Mouse (Mus musculus) CH12.LX (cell line): Measurements from ENCODE around the gene Sec24c. TPM values are rescaled to one million over a fixed set of nuclear protein-coding genes. Genes with fewer than 3 reads are reported as not detected.

Experiments used
- DNase-seq: peaks from one replicate; pipeline ENCODE4 v3.0.0-alpha.2; 2013; ENCODE audit errors: extremely low read depth
- H3K27ac ChIP-seq: 2 replicates; pipeline ENCODE4 v1.5.1; 2012; ENCODE audit warnings: low read depth, mild to moderate bottlenecking, control low read depth, moderate library complexity; ENCODE audit not compliant: insufficient read depth
- H3K27me3 ChIP-seq: replicated peaks from 2 replicates; pipeline ENCODE3; 2012; ENCODE audit warnings: inconsistent platforms
- H3K36me3 ChIP-seq, 2 experiments: replicated peaks in 1 of 2; 2 replicates each; pipeline versions ENCODE3 to v1.6.1; 2012; ENCODE audit warnings: inconsistent platforms in 1 of 2, low read length in 1 of 2, mild to moderate bottlenecking in 1 of 2, mixed read lengths in 1 of 2, moderate library complexity in 1 of 2; ENCODE audit not compliant: control insufficient read depth in 1 of 2, insufficient read depth in 1 of 2
- H3K4me1 ChIP-seq, 2 experiments: 2 replicates each; pipeline ENCODE4 v1.6.1; 2012; ENCODE audit warnings: inconsistent platforms in 1 of 2, moderate library complexity in 1 of 2; ENCODE audit not compliant: insufficient read depth in 2 of 2, control insufficient read depth in 1 of 2
- H3K4me2 ChIP-seq: 2 replicates; pipeline ENCODE4 v1.6.1; 2012; ENCODE audit warnings: low read depth, mild to moderate bottlenecking, control low read depth; ENCODE audit not compliant: poor library complexity, insufficient read depth, severe bottlenecking
- H3K4me3 ChIP-seq, 3 experiments: fragments of 150-350 bp in 1 of 3; sonication (generic) in 1 of 3; replicated peaks in 1 of 3; 2 replicates each; pipeline versions ENCODE3 to v1.5.1; 2011 to 2012; ENCODE audit warnings: low read depth in 2 of 3, low read length in 2 of 3, mild to moderate bottlenecking in 2 of 3, moderate library complexity in 2 of 3, control low read depth in 1 of 3, improper control_type of control experiment in 1 of 3, inconsistent platforms in 1 of 3, mixed read lengths in 1 of 3; ENCODE audit not compliant: poor library complexity in 1 of 3
- H3K79me2 ChIP-seq: replicated peaks from 2 replicates; pipeline ENCODE4 v1.6.1; 2012; ENCODE audit warnings: mild to moderate bottlenecking, moderate library complexity; ENCODE audit not compliant: control insufficient read depth, poor library complexity, insufficient read depth, severe bottlenecking; ENCODE audit errors: extremely low read depth
- H3K9ac ChIP-seq: 2 replicates; pipeline ENCODE4 v1.6.1; 2012; ENCODE audit warnings: low read depth, mild to moderate bottlenecking, control low read depth, moderate library complexity; ENCODE audit not compliant: insufficient read depth
- H3K9me3 ChIP-seq: replicated peaks from 2 replicates; pipeline ENCODE3; 2012; ENCODE audit warnings: low read length, inconsistent platforms, mixed read lengths
- BHLHE40 ChIP-seq: IDR thresholded peaks from 2 replicates; pipeline ENCODE4 v1.6.1; 2011; ENCODE audit warnings: mild to moderate bottlenecking, low read depth, low read length, improper control_type of control experiment
- CHD1 ChIP-seq: IDR thresholded peaks from 2 replicates; pipeline ENCODE4 v1.6.1; 2012; ENCODE audit warnings: low read depth, low read length, improper control_type of control experiment, inconsistent platforms
- CHD2 ChIP-seq: IDR thresholded peaks from 2 replicates; pipeline ENCODE4 v1.6.1; 2011; ENCODE audit warnings: low read length, improper control_type of control experiment
- E2F4 ChIP-seq: IDR thresholded peaks from 2 replicates; pipeline ENCODE4 v1.6.1; 2011; ENCODE audit warnings: low read depth, low read length, improper control_type of control experiment; ENCODE audit not compliant: insufficient replicate concordance
- ELF1 ChIP-seq: IDR thresholded peaks from 2 replicates; pipeline ENCODE4 v1.6.1; 2014; ENCODE audit warnings: low read depth, mild to moderate bottlenecking, inconsistent platforms, low read length, improper control_type of control experiment
- EP300 ChIP-seq: IDR thresholded peaks from 2 replicates; pipeline ENCODE4 v1.6.1; 2011; ENCODE audit warnings: low read length, improper control_type of control experiment
- ETS1 ChIP-seq: conservative IDR thresholded peaks from 2 replicates; pipeline ENCODE4 v1.6.1; 2012; ENCODE audit warnings: low read depth, mild to moderate bottlenecking, inconsistent platforms, low read length, improper control_type of control experiment, moderate library complexity
- GABPA ChIP-seq: IDR thresholded peaks from 2 replicates; pipeline ENCODE4 v1.6.1; 2012; ENCODE audit warnings: low read depth, low read length, improper control_type of control experiment, inconsistent platforms; ENCODE audit not compliant: insufficient replicate concordance
- HCFC1 ChIP-seq: IDR thresholded peaks from 2 replicates; pipeline ENCODE4 v1.6.1; 2012; ENCODE audit warnings: low read depth, mild to moderate bottlenecking, inconsistent platforms, low read length, improper control_type of control experiment
- IRF4 ChIP-seq: IDR thresholded peaks from 2 replicates; pipeline ENCODE4 v1.6.1; 2014; ENCODE audit warnings: low read depth, mild to moderate bottlenecking, inconsistent platforms, low read length, improper control_type of control experiment
- JUN ChIP-seq: IDR thresholded peaks from 2 replicates; pipeline ENCODE4 v1.6.1; 2011; ENCODE audit warnings: low read depth, mild to moderate bottlenecking, low read length, improper control_type of control experiment, moderate library complexity; ENCODE audit not compliant: insufficient read depth
- JUND ChIP-seq: conservative IDR thresholded peaks from 2 replicates; pipeline ENCODE4 v1.6.1; 2011; ENCODE audit warnings: low read depth, low read length, improper control_type of control experiment
- KAT2A ChIP-seq: IDR thresholded peaks from 2 replicates; pipeline ENCODE4 v1.6.1; 2012; ENCODE audit warnings: low read length, improper control_type of control experiment, inconsistent platforms; ENCODE audit not compliant: insufficient replicate concordance
- MAFK ChIP-seq: IDR thresholded peaks from 2 replicates; pipeline ENCODE4 v1.6.1; 2011; ENCODE audit warnings: low read length, improper control_type of control experiment; ENCODE audit not compliant: insufficient replicate concordance
- MAZ ChIP-seq: IDR thresholded peaks from 2 replicates; pipeline ENCODE4 v1.6.1; 2012; ENCODE audit warnings: low read depth, mild to moderate bottlenecking, inconsistent platforms, low read length, improper control_type of control experiment, moderate library complexity
- MEF2A ChIP-seq: IDR thresholded peaks from 2 replicates; pipeline ENCODE4 v1.6.1; 2014; ENCODE audit warnings: low read depth, mild to moderate bottlenecking, inconsistent platforms, low read length, improper control_type of control experiment, borderline replicate concordance
- MXI1 ChIP-seq: IDR thresholded peaks from 2 replicates; pipeline ENCODE4 v1.6.1; 2011; ENCODE audit warnings: mild to moderate bottlenecking, low read depth, low read length, improper control_type of control experiment
- MYC ChIP-seq: IDR thresholded peaks from 2 replicates; pipeline ENCODE4 v1.6.1; 2011; ENCODE audit warnings: low read depth, mild to moderate bottlenecking, improper control_type of control experiment, low read length
- NELFE ChIP-seq: IDR thresholded peaks from 2 replicates; pipeline ENCODE4 v1.6.1; 2011; ENCODE audit warnings: low read depth, low read length, improper control_type of control experiment
- POLR2A ChIP-seq: IDR thresholded peaks from 2 replicates; pipeline ENCODE4 v1.6.1; 2011; ENCODE audit warnings: low read depth, mild to moderate bottlenecking, improper control_type of control experiment, low read length
- POLR2AphosphoS2 ChIP-seq: IDR thresholded peaks from 2 replicates; pipeline ENCODE4 v1.6.1; 2011; ENCODE audit warnings: low read depth, low read length, improper control_type of control experiment
- RAD21 ChIP-seq: IDR thresholded peaks from 2 replicates; pipeline ENCODE4 v1.6.1; 2011; ENCODE audit warnings: low read depth, mild to moderate bottlenecking, low read length, improper control_type of control experiment, moderate library complexity
- SIN3A ChIP-seq: IDR thresholded peaks from 2 replicates; pipeline ENCODE4 v1.6.1; 2012; ENCODE audit warnings: low read length, improper control_type of control experiment, inconsistent platforms
- SMC3 ChIP-seq: IDR thresholded peaks from 2 replicates; pipeline ENCODE4 v1.6.1; 2011; ENCODE audit warnings: low read depth, low read length, improper control_type of control experiment
- UBTF ChIP-seq: IDR thresholded peaks from 2 replicates; pipeline ENCODE4 v1.6.1; 2012; ENCODE audit warnings: low read depth, mild to moderate bottlenecking, inconsistent platforms, low read length, improper control_type of control experiment, moderate library complexity
- USF1 ChIP-seq: IDR thresholded peaks from 2 replicates; pipeline ENCODE4 v1.6.1; 2014; ENCODE audit warnings: low read depth, mild to moderate bottlenecking, inconsistent platforms, low read length, improper control_type of control experiment
- ZC3H11A ChIP-seq: IDR thresholded peaks from 2 replicates; pipeline ENCODE4 v1.6.1; 2012; ENCODE audit warnings: low read depth, mild to moderate bottlenecking, inconsistent platforms, low read length, improper control_type of control experiment
- ZMIZ1 ChIP-seq: IDR thresholded peaks from 2 replicates; pipeline ENCODE4 v1.6.1; 2012; ENCODE audit warnings: low read depth, mild to moderate bottlenecking, inconsistent platforms, low read length, improper control_type of control experiment
- dilution Hi-C: fragments of 300-500 bp; cut with MboI; formaldehyde crosslinking; loops from 2 replicates; pipeline ENCODE4 v1.14.3; 2020; ENCODE audit warnings: low sequenced_read_pairs; ENCODE audit not compliant: extremely low pct_unique_long_range_greater_than_20kb, extremely low pct_ligation_motif_present
- in situ Hi-C: fragments of 300-500 bp; cut with MboI; formaldehyde crosslinking; loops from 3 replicates; pipeline ENCODE4 v1.14.3; 2019; ENCODE audit warnings: low sequenced_read_pairs, low pct_ligation_motif_present, low pct_unique_long_range_greater_than_20kb, mixed read lengths
- polyA plus RNA-seq: library from polyadenylated mRNA; unstranded; fragments of >175 nt; gene quantifications from 2 replicates; pipeline ENCODE4 v1.2.1, GENCODE M21; 2012; ENCODE audit warnings: low read depth; ENCODE audit not compliant: insufficient read length
- total RNA-seq, 2 experiments: library from RNA; depleted of rRNA; stranded (reverse); fragments of 300-350 nt in 1 of 2; fragments of >200 nt in 1 of 2; gene quantifications; 2 replicates each; pipeline ENCODE4 v1.2.3; 2012 to 2014

Sec24c gene
- total and polyA plus RNA-seq, 3 experiments, result 51.2 to 122 (median 95.9) TPM

- H3K4me3 ChIP-seq, result no peak overlapping the region
- no peak overlapping the region for H3K9ac ChIP-seq
- no peaks in the 10 kb centered on the region for H3K27me3 ChIP-seq
- dilution Hi-C loops (no loop called here), in situ Hi-C loops (loop anchor here (5.0 kb wide), 1 partner anchor 53 kb away; no protein-coding TSS in a partner anchor)
- peaks cover 0 to 15% of the 10 kb centered on the region in 2 experiments; a peak in 2 of 4 replicates for H3K4me1 ChIP-seq
- no peaks in the 10 kb centered on the region for H3K9me3 ChIP-seq
- TF ChIP-seq CHD1 (no peak), SIN3A (no peak), GABPA (no peak), EP300 (no peak), UBTF (no peak), MEF2A (no peak), IRF4 (no peak), MAFK (no peak), POLR2A (no peak), MYC (no peak), E2F4 (no peak), ZMIZ1 (no peak), HCFC1 (no peak), KAT2A (no peak), JUN (no peak), POLR2AphosphoS2 (no peak), BHLHE40 (no peak), MXI1 (no peak), NELFE (no peak), CHD2 (no peak)
- H3K79me2 ChIP-seq, result no peaks in the 10 kb centered on the region; the same call in 1 of the 2 replicates
- H3K36me3 ChIP-seq, result peaks cover 42 to 69% of the 10 kb centered on the region in 2 experiments
- DNase-seq, result no peak
- no peak overlapping the region for H3K27ac ChIP-seq
- no peak overlapping the region for H3K4me2 ChIP-seq
Observed at GRCm38 (mm10) chr14:20729871-20730270, 55.8 kb downstream of the Sec24c start.

GRCm38 (mm10) chr14:20730853-20731602 lies 56.9 kb downstream of the Sec24c start:
- DNase-seq, result no peak
- no peak overlapping the region for H3K4me2 ChIP-seq
- H3K4me1 ChIP-seq, result peaks cover 0 to 20% of the 10 kb centered on the region in 2 experiments; a peak in 2 of 4 replicates
- in situ Hi-C loops, result no loop called here
- no peaks in the 10 kb centered on the region for H3K27me3 ChIP-seq
- H3K9me3 ChIP-seq, result no peaks in the 10 kb centered on the region
- H3K27ac ChIP-seq, result no peak overlapping the region
- TF ChIP-seq MAZ, result no peak
- TF ChIP-seq UBTF, result no peak
- TF ChIP-seq SIN3A, result no peak
- TF ChIP-seq ZC3H11A, result no peak
- TF ChIP-seq MYC, result no peak
- TF ChIP-seq GABPA, result no peak
- no peak for TF ChIP-seq MAFK
- TF ChIP-seq E2F4, result no peak
- TF ChIP-seq CHD1, result no peak
- TF ChIP-seq ELF1, result no peak
- TF ChIP-seq MXI1, result no peak
- no peak for TF ChIP-seq USF1
- no peak for TF ChIP-seq RAD21
- no peak for TF ChIP-seq KAT2A
- no peak for TF ChIP-seq ETS1
- TF ChIP-seq MEF2A, result no peak
- no peak for TF ChIP-seq JUND
- TF ChIP-seq ZMIZ1, result no peak
- no peak for TF ChIP-seq NELFE
- no peak for TF ChIP-seq SMC3
- dilution Hi-C loops, result no loop called here
- H3K79me2 ChIP-seq, result no peaks in the 10 kb centered on the region; the same call in 1 of the 2 replicates
- H3K9ac ChIP-seq, result no peak overlapping the region
- H3K4me3 ChIP-seq, result no peak overlapping the region
- peaks cover 38 to 69% of the 10 kb centered on the region in 2 experiments for H3K36me3 ChIP-seq
